Mouse (Mus musculus): ENCODE measurements at regions not wholly inside any gene's neighbourhood (a gene's known extent, or its start where the extent isn't known, plus 50 kb on each side); places are given as distances from the start of the nearest gene placed in this dataset.
"Not testable (repeated sequence)": the region's sequence is repeated elsewhere in the genome, so short reads cannot be mapped to it uniquely, and the experiment has no call there.

GRCm38 (mm10) chr13:52088319-52088718, 241.8 kb downstream of the Gadd45g start:
- in situ Hi-C loops (cut with MboI, MseI) = loop anchor here (5.0 kb wide), 1 partner anchor 241 kb away; the partner anchor contains the start of gene Gadd45g

GRCm38 (mm10) chr13:52090365-52090764, 243.9 kb downstream of the Gadd45g start:
- in situ Hi-C loops (cut with MboI, MseI) = no loop called here

- in situ Hi-C loops (cut with MboI, MseI) = no loop called here
Measured at GRCm38 (mm10) chr13:52094785-52095184, 248.3 kb downstream of the Gadd45g start.

- in situ Hi-C loops (cut with MboI, MseI) = no loop called here
Measured at GRCm38 (mm10) chr13:52096506-52096905, 250.0 kb downstream of the Gadd45g start.

GRCm38 (mm10) chr13:52105989-52106642, 259.6 kb downstream of the Gadd45g start:
- in situ Hi-C loops (cut with MboI, MseI) = no loop called here

GRCm38 (mm10) chr13:52108349-52108921, 262.0 kb downstream of the Gadd45g start:
- in situ Hi-C loops (cut with MboI, MseI) = no loop called here

- in situ Hi-C loops (cut with MboI, MseI) = no loop called here
Measured at GRCm38 (mm10) chr13:52109039-52109759, 262.7 kb downstream of the Gadd45g start.

GRCm38 (mm10) chr13:52110750-52111149, 264.3 kb downstream of the Gadd45g start:
- in situ Hi-C loops (cut with MboI, MseI) = no loop called here

GRCm38 (mm10) chr13:52113549-52113948, 267.1 kb downstream of the Gadd45g start:
- in situ Hi-C loops (cut with MboI, MseI) = no loop called here

- in situ Hi-C loops (cut with MboI, MseI) = no loop called here
Measured at GRCm38 (mm10) chr13:52114431-52114830, 268.0 kb downstream of the Gadd45g start.

GRCm38 (mm10) chr13:52114962-52115361, 268.5 kb downstream of the Gadd45g start:
- in situ Hi-C loops (cut with MboI, MseI) = no loop called here

GRCm38 (mm10) chr13:52116241-52116640, 269.8 kb downstream of the Gadd45g start:
- in situ Hi-C loops (cut with MboI, MseI) = no loop called here

GRCm38 (mm10) chr13:52116756-52117155, 270.3 kb downstream of the Gadd45g start:
- in situ Hi-C loops (cut with MboI, MseI) = no loop called here

- in situ Hi-C loops (cut with MboI, MseI) = no loop called here
Measured at GRCm38 (mm10) chr13:52120795-52121194, 274.3 kb downstream of the Gadd45g start.

GRCm38 (mm10) chr13:52125037-52125436, 278.6 kb downstream of the Gadd45g start:
- in situ Hi-C loops (cut with MboI, MseI) = no loop called here

- in situ Hi-C loops (cut with MboI, MseI) = no loop called here
Measured at GRCm38 (mm10) chr13:52127751-52128150, 281.3 kb downstream of the Gadd45g start.

GRCm38 (mm10) chr13:52129466-52129865, 283.0 kb downstream of the Gadd45g start:
- in situ Hi-C loops (cut with MboI, MseI) = no loop called here

GRCm38 (mm10) chr13:52133202-52133601, 286.7 kb downstream of the Gadd45g start:
- in situ Hi-C loops (cut with MboI, MseI) = no loop called here

- in situ Hi-C loops (cut with MboI, MseI) = no loop called here
Measured at GRCm38 (mm10) chr13:52138331-52138945, 292.0 kb downstream of the Gadd45g start.

- in situ Hi-C loops (cut with MboI, MseI) = no loop called here
Measured at GRCm38 (mm10) chr13:52139140-52139809, 292.8 kb downstream of the Gadd45g start.

- in situ Hi-C loops (cut with MboI, MseI) = no loop called here
Measured at GRCm38 (mm10) chr13:52140221-52140620, 293.7 kb downstream of the Gadd45g start.

GRCm38 (mm10) chr13:52144066-52144465, 297.6 kb downstream of the Gadd45g start:
- in situ Hi-C loops (cut with MboI, MseI) = not testable (repeated sequence)
